Mouse (Mus musculus) lung, adult 2 months (tissue): Measurements from ENCODE around the gene Kcna1.

Source experiments
- CTCF ChIP-seq: fragments of 200-500 bp; IDR thresholded peaks from 2 replicates; pipeline ENCODE4 v1.5.1; 2011; ENCODE audit warnings: mild to moderate bottlenecking, low read length, control low read depth; ENCODE audit not compliant: insufficient read depth
- POLR2A ChIP-seq: fragments of 200-500 bp; IDR thresholded peaks from 2 replicates; pipeline ENCODE4 v1.6.1; 2011; ENCODE audit warnings: low read depth, mild to moderate bottlenecking, control low read depth, low read length, borderline replicate concordance; ENCODE audit errors: extremely low read depth

DNA sequence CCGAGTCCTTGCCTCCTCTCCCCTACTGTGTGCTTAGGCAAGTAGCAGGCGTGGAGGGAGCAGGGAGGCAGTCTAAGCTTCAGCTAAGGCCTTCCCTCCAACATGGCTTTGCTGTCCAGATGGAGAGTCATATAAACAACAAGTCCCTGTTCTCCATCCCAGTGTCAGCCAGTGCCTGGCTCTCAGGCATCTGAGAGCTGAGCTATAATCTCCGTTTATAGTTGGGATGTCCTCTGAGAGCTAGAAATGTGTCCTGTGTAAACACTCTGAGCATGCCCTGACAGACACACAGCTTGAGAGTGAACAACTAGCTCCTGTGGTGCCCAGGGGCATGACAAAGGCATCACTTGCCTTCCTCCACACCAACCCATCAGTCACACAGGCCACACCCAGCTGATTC is 39.0 kb upstream of the Kcna1 start:
- TF ChIP-seq CTCF (no peak), POLR2A (no peak)
